Mouse (Mus musculus) testis, postnatal 14 days (tissue): Measurements from ENCODE around the gene Ptpn1.

Experiments
- DNase-seq: peaks from one replicate; pipeline ENCODE4 v3.0.0; 2021; ENCODE audit warnings: low spot score

Ptpn1 gene

GRCm38 (mm10) chr2:167931985-167932726 is at the start of gene Ptpn1:
Gene Ptpn1, plus strand, starts transcription at chr2:167932057.
- DNase-seq = peak; percentile 99

- no peak for DNase-seq
These were observed 45.4 kb upstream of the Ptpn1 start for GRCm38 (mm10) chr2:167886485-167886884.

- no peak for DNase-seq
These were observed 44.1 kb upstream of the Ptpn1 start for GRCm38 (mm10) chr2:167887516-167888347.

GRCm38 (mm10) chr2:167888834-167889233 is 43.0 kb upstream of the Ptpn1 start:
- DNase-seq = no peak

- no peak for DNase-seq
These were observed 42.0 kb upstream of the Ptpn1 start for GRCm38 (mm10) chr2:167889886-167890285.

- DNase-seq = peak; percentile 63
These were observed 39.9 kb upstream of the Ptpn1 start for GRCm38 (mm10) chr2:167891908-167892307.

- no peak for DNase-seq
These were observed 38.2 kb upstream of the Ptpn1 start for GRCm38 (mm10) chr2:167893680-167894079.

- peak; percentile 81 for DNase-seq
These were observed 36.9 kb upstream of the Ptpn1 start for GRCm38 (mm10) chr2:167894948-167895372.

GRCm38 (mm10) chr2:167897896-167898295 is 34.0 kb upstream of the Ptpn1 start:
- no peak for DNase-seq

- DNase-seq = no peak
These were observed 31.9 kb upstream of the Ptpn1 start for GRCm38 (mm10) chr2:167899989-167900421.

- DNase-seq = no peak
These were observed 29.6 kb upstream of the Ptpn1 start for GRCm38 (mm10) chr2:167902116-167902703.

GRCm38 (mm10) chr2:167903242-167903952 is 28.5 kb upstream of the Ptpn1 start:
- no peak for DNase-seq

GRCm38 (mm10) chr2:167904621-167905367 is 27.1 kb upstream of the Ptpn1 start:
- no peak for DNase-seq

- no peak for DNase-seq
These were observed 26.3 kb upstream of the Ptpn1 start for GRCm38 (mm10) chr2:167905561-167905960.

- DNase-seq = no peak
These were observed 25.1 kb upstream of the Ptpn1 start for GRCm38 (mm10) chr2:167906729-167907128.

- DNase-seq = no peak
These were observed 22.2 kb upstream of the Ptpn1 start for GRCm38 (mm10) chr2:167909531-167910177.

- DNase-seq = no peak
These were observed 21.7 kb upstream of the Ptpn1 start for GRCm38 (mm10) chr2:167910178-167910540.

GRCm38 (mm10) chr2:167911511-167911910 is 20.3 kb upstream of the Ptpn1 start:
- DNase-seq = no peak

- DNase-seq = no peak
These were observed 12.8 kb upstream of the Ptpn1 start for GRCm38 (mm10) chr2:167919081-167919480.

GRCm38 (mm10) chr2:167920041-167920440 is 11.8 kb upstream of the Ptpn1 start:
- no peak for DNase-seq

GRCm38 (mm10) chr2:167920960-167921495 is 10.8 kb upstream of the Ptpn1 start:
- DNase-seq = no peak
